Mouse (Mus musculus) midbrain, embryonic 14.5 days (tissue): ENCODE measurements around the gene Fcgr1. TPM values are rescaled to one million over a fixed set of nuclear protein-coding genes. Genes with fewer than 3 reads are reported as not detected.
"Not testable (repeated sequence)": the region's sequence is repeated elsewhere in the genome, so short reads cannot be mapped to it uniquely, and the experiment has no call there.

Experiments used
- ATAC-seq: fragments of 200-750 bp; cut with Nextera tagmentation; 2 replicates; pipeline ENCODE4 v1.8.0; 2017; ENCODE audit warnings: moderate number of reproducible peaks, moderate library complexity; ENCODE audit not compliant: low FRiP score, low TSS enrichment
- DNase-seq: peaks from one replicate; pipeline ENCODE4 v3.0.0-alpha.2; 2015
- H3K27ac ChIP-seq: fragments of 300-500 bp; sonication (generic); replicated peaks from 2 replicates; pipeline ENCODE4 v1.5.1; 2014; ENCODE audit warnings: mild to moderate bottlenecking, low read depth, low read length, moderate library complexity
- H3K27me3 ChIP-seq: fragments of 300-500 bp; sonication (generic); 2 replicates; pipeline ENCODE4 v1.6.1; 2014; ENCODE audit warnings: low read length, control low read depth, mixed read lengths; ENCODE audit not compliant: control insufficient read depth, insufficient read depth
- H3K36me3 ChIP-seq: fragments of 300-500 bp; sonication (generic); 2 replicates; pipeline ENCODE4 v1.6.1; 2014; ENCODE audit warnings: low read length, control low read depth; ENCODE audit not compliant: control insufficient read depth, insufficient read depth
- H3K4me1 ChIP-seq: fragments of 300-500 bp; sonication (generic); 2 replicates; pipeline ENCODE4 v1.6.1; 2014; ENCODE audit warnings: mild to moderate bottlenecking, antibody characterized with exemption, low read length, control low read depth; ENCODE audit not compliant: control insufficient read depth, insufficient read depth
- H3K4me2 ChIP-seq: fragments of 300-500 bp; sonication (generic); 2 replicates; pipeline ENCODE4 v1.6.1; 2014; ENCODE audit warnings: mild to moderate bottlenecking, low read length, moderate library complexity
- H3K4me3 ChIP-seq: fragments of 300-500 bp; sonication (generic); replicated peaks from 2 replicates; pipeline ENCODE4 v1.5.1; 2014; ENCODE audit warnings: low read depth, low read length
- H3K9ac ChIP-seq: fragments of 300-500 bp; sonication (generic); replicated peaks from 2 replicates; pipeline ENCODE4 v1.6.1; 2014; ENCODE audit warnings: mild to moderate bottlenecking, low read length, moderate library complexity
- H3K9me3 ChIP-seq: fragments of 300-500 bp; sonication (generic); 2 replicates; pipeline ENCODE4 v1.6.1; 2016; ENCODE audit warnings: low read length, control low read depth, mixed read lengths; ENCODE audit not compliant: control insufficient read depth
- WGBS: fragments of 180-500 bp; shearing (Covaris S2); extraction: QIAGEN DNeasy Blood & Tissue Kit; methylation state at CpG from one replicate; pipeline ENCODE4 v1.1.7; 2014; 5-methylcytosine and 5-hydroxymethylcytosine counted together
- polyA plus RNA-seq: library from polyadenylated mRNA; unstranded; fragments of >200 nt; fragmentation: Nextera tagmentation; extraction: Ambion mirVana; gene quantifications from 2 replicates; pipeline ENCODE4 v1.2.1, GENCODE M21; 2014

Gene Fcgr1
- polyA plus RNA-seq, result 0.27 and 4.8 TPM in 2 replicates

DNA sequence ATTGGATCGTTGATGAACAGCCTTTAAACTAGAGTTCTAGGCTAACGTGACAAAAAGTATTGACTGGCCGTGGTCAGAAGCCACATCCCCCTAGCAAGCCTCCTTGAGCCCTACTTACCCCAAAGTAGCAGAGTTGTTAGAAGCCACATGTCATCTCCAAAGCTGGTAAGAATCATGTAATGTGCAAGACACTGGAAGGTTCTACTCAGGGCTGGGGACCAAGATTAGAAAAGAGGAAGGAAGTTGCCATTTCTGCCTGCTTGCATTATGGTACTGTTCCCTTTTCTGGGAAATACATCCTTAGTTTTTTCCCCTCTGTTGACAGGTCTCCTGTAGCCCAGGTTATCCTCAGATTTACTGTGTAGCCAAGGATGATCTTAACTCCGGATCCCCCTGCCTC lies at the start of gene Fcgr1:
Fcgr1 (minus strand) TSS at position 183 of the 400 bp plus-strand sequence.
- H3K27me3 ChIP-seq, result no peaks in the 10 kb centered on the region
- no peaks in the 10 kb centered on the region for H3K9me3 ChIP-seq
- H3K36me3 ChIP-seq, result no peaks in the 10 kb centered on the region
- WGBS, result 80% methylated on average over 4 of the region's 4 CpGs
- no peaks in the 10 kb centered on the region for H3K4me1 ChIP-seq
- H3K9ac ChIP-seq, result no peak within 1 kb of the TSS
- H3K27ac ChIP-seq, result no peak within 1 kb of the TSS
- H3K4me3 ChIP-seq, result no peak within 1 kb of the TSS
- DNase-seq, result no peak
- ATAC-seq, result no peak
- no peak within 1 kb of the TSS for H3K4me2 ChIP-seq

DNA sequence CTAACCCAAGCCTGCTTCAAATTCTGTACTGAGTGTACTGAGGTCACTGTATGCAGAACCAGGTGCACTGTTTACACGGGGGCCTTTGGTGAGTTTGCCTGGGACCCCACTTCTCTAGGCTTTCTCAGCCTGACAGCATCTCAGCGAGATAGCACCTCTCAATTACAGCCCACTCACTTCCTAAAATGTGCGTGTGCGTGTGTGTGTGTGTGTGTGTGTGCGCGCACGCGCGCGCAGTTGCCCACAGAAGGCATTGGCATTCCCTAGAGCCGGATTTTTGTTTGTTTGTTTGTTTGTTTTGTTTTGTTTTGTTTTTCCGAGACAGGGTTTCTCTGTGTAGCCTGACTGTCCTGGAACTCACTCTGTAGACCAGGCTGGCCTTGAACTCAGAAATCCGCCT lies 48.9 kb upstream of the Fcgr1 start:
- not testable (repeated sequence) for H3K27ac ChIP-seq, ATAC-seq, H3K4me3 ChIP-seq, DNase-seq, H3K4me1 ChIP-seq, H3K9me3 ChIP-seq, H3K9ac ChIP-seq, H3K4me2 ChIP-seq, H3K36me3 ChIP-seq
- WGBS, result 59% methylated on average over 13 of the region's 13 CpGs
- H3K27me3 ChIP-seq, result peaks cover 49% of the 10 kb centered on the region

DNA sequence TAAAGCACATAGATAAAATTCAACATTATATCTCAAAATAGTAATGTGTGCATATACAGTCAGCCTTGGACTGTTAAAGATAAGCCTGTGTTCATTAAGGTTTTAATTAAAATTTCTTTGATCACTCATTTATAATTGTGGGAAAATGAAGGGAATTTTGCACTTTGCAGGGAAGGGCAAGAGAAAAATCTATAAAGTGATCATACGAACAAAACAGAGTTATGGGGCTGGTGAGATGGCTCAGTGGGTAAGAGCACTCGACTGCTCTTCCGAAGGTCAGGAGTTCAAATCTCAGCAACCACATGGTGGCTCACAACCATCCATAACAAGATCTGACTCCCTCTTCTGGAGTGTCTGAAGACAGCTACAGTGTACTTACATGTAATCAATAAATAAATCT lies 48.3 kb upstream of the Fcgr1 start:
- ATAC-seq, result not testable (repeated sequence)
- peaks cover 55% of the 10 kb centered on the region for H3K27me3 ChIP-seq

DNA sequence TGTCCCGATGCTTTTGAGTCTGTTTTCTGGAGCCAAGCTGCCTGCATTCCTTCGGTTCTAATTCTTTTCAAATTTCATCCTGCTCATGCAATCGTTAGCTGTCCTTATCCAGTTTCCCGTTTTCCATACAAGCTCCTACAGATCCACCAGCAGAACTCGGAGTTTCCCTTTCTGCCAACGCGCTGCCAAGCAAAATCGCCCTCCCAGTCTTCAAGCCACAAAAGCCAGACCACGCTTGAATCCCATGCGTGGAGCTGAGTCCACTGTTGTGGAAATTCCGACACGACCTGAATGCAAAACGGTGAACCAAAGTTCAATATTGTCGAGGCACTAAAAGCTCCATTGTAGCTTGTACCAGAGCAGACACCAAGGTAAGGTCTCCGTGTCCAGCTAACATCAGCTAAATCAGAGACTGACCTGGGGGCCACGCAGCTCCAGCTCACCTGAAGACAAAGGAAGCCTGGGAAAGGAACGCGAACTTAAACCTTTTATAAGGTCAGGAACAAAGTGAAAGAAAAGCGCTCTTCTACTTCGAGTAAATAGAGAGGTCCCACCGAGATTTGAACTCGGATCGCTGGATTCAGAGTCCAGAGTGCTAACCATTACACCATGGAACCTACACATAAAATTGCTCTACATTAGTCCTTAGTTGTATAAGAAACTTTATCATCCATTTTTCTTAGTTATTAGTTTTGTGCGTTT lies 47.0 kb upstream of the Fcgr1 start:
- H3K4me3 ChIP-seq, result no peak overlapping the region
- no peaks in the 10 kb centered on the region for H3K4me1 ChIP-seq
- no peaks in the 10 kb centered on the region for H3K36me3 ChIP-seq
- no peak overlapping the region for H3K9ac ChIP-seq
- H3K27me3 ChIP-seq, result peaks cover 68% of the 10 kb centered on the region
- no peak for ATAC-seq
- H3K4me2 ChIP-seq, result no peak overlapping the region
- no peaks in the 10 kb centered on the region for H3K9me3 ChIP-seq
- no peak overlapping the region for H3K27ac ChIP-seq
- no peak for DNase-seq
- 3% methylated on average over 24 of the region's 24 CpGs for WGBS

More for the DNA sequence above, 48.3 kb upstream of the Fcgr1 start:
- not testable (repeated sequence) for DNase-seq, H3K27ac ChIP-seq, H3K4me3 ChIP-seq, H3K9me3 ChIP-seq, H3K4me1 ChIP-seq, H3K4me2 ChIP-seq, H3K36me3 ChIP-seq, H3K9ac ChIP-seq
- 52% methylated on average over 3 of the region's 3 CpGs for WGBS

DNA sequence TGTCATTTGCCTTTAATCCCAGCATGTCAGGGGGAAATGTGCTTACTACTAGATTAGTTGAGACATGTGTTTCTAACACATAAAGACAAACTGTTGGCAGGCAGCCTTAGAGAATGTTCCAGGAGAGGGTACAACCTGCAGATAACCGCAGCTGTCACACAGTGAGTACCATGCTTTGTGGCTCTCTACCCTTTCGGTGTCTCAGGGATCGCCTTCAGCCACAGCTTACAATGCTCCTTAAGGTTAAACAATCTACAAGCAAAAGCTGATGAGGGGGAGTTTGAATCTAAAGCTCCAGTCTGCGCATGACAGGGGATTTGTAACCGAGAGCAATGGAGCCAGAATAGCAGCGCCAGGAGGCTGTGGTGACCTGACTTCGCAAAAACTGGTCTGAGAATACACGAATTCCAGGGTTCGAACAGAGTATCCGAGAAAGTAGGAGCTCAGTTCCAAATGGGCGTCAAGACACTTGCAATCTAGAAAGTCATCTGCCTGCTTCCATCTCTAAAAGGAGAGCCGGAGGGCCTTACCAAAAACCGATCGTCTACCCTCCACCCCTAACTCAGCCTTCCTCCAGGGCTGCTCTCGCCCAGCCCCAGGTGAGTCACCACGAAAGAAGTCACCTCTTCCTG lies 45.2 kb upstream of the Fcgr1 start:
- DNase-seq (no peak), ATAC-seq (no peak)
- 42% methylated on average over 16 of the region's 16 CpGs for WGBS
- no peak overlapping the region for H3K27ac ChIP-seq
- H3K27me3 ChIP-seq, result peaks cover 69% of the 10 kb centered on the region
- H3K4me1 ChIP-seq, result no peaks in the 10 kb centered on the region
- no peak overlapping the region for H3K9ac ChIP-seq
- no peak overlapping the region for H3K4me3 ChIP-seq
- no peak overlapping the region for H3K4me2 ChIP-seq
- H3K9me3 ChIP-seq, result no peaks in the 10 kb centered on the region
- H3K36me3 ChIP-seq, result no peaks in the 10 kb centered on the region

DNA sequence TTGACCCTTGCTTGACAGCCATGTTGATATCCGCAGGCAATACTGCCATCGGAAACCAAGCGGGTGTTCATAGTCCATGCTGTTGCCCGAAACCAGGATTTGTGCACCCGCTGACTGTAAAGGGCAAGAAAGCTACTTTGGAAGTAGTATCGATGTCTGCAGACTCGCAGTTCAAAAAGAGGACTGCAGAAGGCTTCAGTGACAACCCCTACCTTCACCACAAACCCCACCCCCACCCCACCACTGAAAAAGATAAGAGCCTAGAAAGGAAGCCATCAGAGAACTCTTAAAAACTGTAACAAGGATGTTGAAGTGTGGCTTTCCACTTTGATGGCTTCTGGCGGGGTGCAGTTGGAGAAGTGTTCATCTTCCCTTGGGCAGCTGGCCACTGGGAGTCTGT lies 44.3 kb upstream of the Fcgr1 start:
- no peaks in the 10 kb centered on the region for H3K36me3 ChIP-seq
- no peak overlapping the region for H3K4me3 ChIP-seq
- no peaks in the 10 kb centered on the region for H3K9me3 ChIP-seq
- peaks cover 77% of the 10 kb centered on the region for H3K27me3 ChIP-seq
- H3K27ac ChIP-seq, result no peak overlapping the region
- DNase-seq (no peak), ATAC-seq (no peak)
- no peak overlapping the region for H3K9ac ChIP-seq
- H3K4me1 ChIP-seq, result no peaks in the 10 kb centered on the region
- WGBS, result 91% methylated on average over 8 of the region's 8 CpGs
- H3K4me2 ChIP-seq, result no peak overlapping the region

DNA sequence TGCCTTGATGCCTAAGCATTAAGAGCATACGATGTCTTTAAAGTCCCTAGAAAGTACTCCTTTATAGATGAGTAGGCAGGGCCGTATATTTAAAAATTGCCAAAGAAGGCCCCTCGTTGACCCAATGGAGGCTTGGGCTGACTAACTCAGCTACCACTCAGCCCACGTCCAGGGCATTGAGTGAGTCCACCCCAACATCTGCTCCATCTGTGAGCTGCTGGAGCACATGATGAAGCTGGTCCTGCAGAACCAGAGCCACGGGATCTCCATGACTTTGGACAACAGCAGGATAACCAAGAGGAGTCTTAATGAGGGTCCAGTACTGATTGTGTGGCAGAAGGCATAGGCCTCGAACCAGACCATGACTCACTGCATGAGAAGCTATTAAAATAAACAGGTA lies 43.5 kb upstream of the Fcgr1 start:
- no peak overlapping the region for H3K27ac ChIP-seq
- DNase-seq, result no peak
- WGBS, result 87% methylated on average over 6 of the region's 6 CpGs
- H3K4me3 ChIP-seq, result no peak overlapping the region
- no peak for ATAC-seq
- no peaks in the 10 kb centered on the region for H3K36me3 ChIP-seq
- no peak overlapping the region for H3K4me2 ChIP-seq
- H3K4me1 ChIP-seq, result no peaks in the 10 kb centered on the region
- H3K9me3 ChIP-seq, result no peaks in the 10 kb centered on the region
- H3K27me3 ChIP-seq, result peaks cover 81% of the 10 kb centered on the region
- no peak overlapping the region for H3K9ac ChIP-seq

DNA sequence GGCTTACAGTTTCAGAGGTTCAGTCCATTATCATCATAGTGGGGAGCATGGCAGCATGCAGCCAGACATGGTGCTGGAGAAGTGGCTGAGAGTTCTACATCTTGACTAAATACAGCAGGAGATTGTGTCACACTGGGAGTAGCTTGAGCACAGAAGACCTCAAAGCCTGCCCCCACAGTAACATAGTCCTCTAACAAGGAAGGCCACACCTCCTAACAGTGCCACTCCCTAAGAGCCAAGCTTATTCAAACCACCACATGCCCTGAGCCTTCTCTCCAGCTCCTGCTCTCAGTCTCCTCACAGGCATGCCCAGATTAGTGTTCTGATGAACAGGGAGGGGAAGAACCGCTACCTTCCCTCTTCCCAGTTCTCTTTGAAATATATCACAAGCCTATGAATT lies 42.9 kb upstream of the Fcgr1 start:
- Histone ChIP-seq H3K9ac (no peak overlapping the region), H3K9me3 (no peaks in the 10 kb centered on the region), H3K27ac (no peak overlapping the region), H3K36me3 (no peaks in the 10 kb centered on the region), H3K27me3 (peaks cover 86% of the 10 kb centered on the region), H3K4me2 (no peak overlapping the region), H3K4me1 (no peaks in the 10 kb centered on the region), H3K4me3 (no peak overlapping the region)
- ATAC-seq, result no peak
- DNase-seq, result no peak
- 72% methylated on average over 1 of the region's 1 CpGs for WGBS

DNA sequence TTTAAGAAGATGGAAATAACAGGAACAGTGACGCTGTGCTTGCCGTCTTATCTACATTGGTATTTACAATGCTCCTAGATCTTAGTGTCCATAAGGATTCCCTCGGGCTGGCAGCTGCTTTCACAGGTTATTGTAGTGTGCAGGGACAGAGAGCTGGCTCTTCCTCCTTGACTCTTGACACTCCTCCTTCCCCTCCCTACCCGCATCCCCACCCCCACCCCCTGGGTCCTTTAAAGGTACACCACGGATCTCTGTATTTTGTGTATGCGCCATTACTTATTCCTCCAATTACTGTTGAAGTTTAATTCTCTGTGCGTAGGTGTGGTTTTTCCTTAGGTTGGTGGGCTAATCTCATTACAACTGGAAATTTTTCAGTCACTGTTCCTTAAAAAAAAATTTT lies 41.8 kb upstream of the Fcgr1 start:
- no peak for DNase-seq
- no peak overlapping the region for H3K4me2 ChIP-seq
- WGBS, result 23% methylated on average over 7 of the region's 7 CpGs

More for the DNA sequence above, 41.8 kb upstream of the Fcgr1 start:
- no peaks in the 10 kb centered on the region for H3K4me1 ChIP-seq
- H3K4me3 ChIP-seq, result no peak overlapping the region
- peaks cover 85% of the 10 kb centered on the region for H3K27me3 ChIP-seq
- H3K9me3 ChIP-seq, result no peaks in the 10 kb centered on the region
- no peak overlapping the region for H3K27ac ChIP-seq
- no peak overlapping the region for H3K9ac ChIP-seq
- no peak for ATAC-seq
- H3K36me3 ChIP-seq, result no peaks in the 10 kb centered on the region
